Mouse (Mus musculus) embryonic fibroblast, embryonic 13.5 days (primary cell): ENCODE results near the gene Dph3.
A peak's percentile ranks its signal among the peaks of the same experiment; 100 is the strongest.

Experiments
- CTCF ChIP-seq: IDR thresholded peaks from 2 replicates; pipeline ENCODE4 v1.5.1; 2011; ENCODE audit warnings: mild to moderate bottlenecking, control low read depth, low read length, moderate library complexity, borderline replicate concordance; ENCODE audit not compliant: insufficient read depth
- POLR2A ChIP-seq: IDR thresholded peaks from 2 replicates; pipeline ENCODE4 v1.6.1; 2011; ENCODE audit warnings: low read depth, mild to moderate bottlenecking, control low read depth, low read length, moderate library complexity

DNA sequence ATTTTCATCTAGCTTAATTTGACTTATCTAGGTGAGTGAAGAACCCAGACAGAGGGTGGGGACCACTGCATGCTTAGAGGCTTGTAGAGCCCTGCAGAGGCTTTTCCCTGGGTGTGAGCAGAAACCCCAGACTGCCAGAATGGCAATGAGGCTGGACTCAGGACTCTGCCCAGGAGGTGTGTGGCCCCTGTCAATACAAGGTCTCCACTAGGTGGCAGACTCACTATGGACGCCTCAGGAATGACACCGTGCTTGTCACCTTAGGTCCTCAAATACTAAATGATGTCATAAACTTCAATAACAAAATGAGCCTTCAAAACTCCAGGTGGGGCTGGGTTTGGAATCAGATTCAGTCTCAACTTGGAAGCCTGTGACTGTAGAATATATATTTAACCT lies 36.4 kb upstream of the Dph3 start:
- TF ChIP-seq CTCF (peak; percentile 30; the same call in 1 of the 2 replicates), POLR2A (no peak)
